Mouse (Mus musculus): ENCODE results near the gene Anks1b. TPM values are rescaled to one million over a fixed set of nuclear protein-coding genes. Genes with fewer than 3 reads are reported as not detected.
"Not testable (repeated sequence)": the region's sequence is repeated elsewhere in the genome, so short reads cannot be mapped to it uniquely, and the experiment has no call there.

Anks1b gene
- total RNA-seq, 2 experiments from 2014 or later: 0.10 to 0.14 TPM

DNA sequence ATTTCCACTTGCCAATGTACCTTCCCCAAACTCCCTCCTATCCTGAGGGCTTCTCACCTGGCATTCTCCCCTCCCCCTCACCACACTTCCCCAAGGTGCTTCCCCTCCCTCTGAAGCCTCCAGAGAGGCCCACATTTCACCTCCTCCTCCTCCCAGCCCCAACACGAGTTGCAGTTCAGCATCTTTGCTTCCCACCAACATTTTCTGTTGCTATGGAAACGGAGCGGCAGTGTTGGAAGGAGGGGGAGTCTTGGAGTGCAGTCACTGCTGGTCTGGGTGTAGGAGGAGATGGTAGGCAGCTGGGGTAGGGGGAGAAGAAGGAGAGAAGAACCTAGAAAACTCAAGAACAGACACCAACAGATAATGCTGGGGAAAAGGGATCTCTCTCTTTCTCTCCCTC, 722.8 kb downstream of the Anks1b start:
- DNase-seq: no peak

DNA sequence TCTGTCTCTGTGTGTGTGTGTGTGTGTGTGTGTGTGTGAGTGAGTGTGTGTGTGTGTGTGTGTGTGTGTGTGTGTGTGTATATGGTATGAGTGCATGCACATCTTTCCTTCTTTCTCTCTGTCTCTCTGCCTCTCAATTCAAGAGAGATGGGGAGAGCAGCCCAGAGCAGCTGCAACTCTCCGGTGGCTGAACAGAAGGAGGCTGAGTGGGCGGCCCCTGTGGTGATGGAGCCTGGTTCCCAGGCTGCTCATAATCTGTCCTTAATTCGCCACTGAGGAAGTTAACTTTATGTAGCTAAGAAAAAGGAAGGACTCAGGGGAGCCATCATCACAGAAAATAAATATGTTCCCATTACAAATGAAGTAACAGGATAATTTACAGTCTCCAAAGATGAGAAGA, 723.3 kb downstream of the Anks1b start:
- no peak for DNase-seq

DNA sequence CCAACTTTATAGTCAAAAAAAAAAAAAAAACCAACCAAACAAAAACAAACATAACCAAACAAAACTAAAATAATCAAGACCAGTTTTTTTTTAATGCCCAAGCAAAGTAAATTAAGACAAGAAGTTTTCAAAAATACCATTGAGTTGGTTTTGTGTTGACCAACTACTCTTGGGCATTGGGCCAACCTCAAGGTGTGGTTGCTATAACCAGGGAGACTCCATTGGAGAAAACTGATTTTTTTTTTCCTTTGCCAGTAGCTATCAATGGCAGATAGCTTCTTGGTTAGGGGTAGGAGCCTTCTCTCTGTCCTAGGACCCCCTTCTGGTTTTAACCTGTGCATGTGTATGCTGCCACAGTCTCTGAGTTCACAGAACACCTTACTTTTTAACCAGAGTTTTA, 725.8 kb downstream of the Anks1b start:
- no peak for DNase-seq

DNA sequence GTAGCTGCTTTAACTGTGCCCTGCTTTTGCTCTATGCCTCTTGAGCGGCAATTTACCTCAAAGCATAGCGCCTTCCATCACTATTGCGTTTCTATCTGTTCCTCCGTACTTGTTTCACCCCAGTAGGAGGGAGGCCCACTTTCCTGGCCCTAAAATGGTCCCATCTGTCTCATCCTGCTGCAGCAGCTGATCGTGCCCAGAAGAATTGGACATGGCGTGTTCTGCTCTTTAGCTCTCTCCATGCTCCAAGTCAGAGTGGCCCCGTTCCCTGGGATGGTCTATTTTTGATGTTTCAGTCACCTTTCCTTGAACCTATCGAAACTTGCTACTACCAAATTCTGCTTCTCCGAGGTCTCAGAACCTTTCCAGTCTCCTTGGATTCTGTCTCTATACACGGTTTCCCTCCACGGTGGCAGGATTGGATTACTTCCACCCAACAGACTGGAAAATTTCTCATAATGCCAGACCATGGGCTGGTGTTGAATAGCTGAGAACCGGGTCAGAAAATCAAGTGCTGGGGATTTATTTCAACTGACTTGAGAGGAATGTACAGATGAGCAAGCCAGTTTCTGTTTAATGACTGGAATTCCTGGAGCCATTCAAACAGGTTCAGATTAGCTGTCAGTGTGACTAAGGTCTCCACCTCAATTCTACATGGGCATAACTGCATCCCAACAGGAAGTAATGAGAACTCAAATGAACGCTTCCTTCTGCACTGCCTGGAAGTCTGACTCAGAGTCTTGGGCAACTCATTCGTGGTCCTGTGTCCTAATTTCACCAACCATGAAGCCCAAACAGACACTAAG, 726.6 kb downstream of the Anks1b start:
- DNase-seq: no peak

DNA sequence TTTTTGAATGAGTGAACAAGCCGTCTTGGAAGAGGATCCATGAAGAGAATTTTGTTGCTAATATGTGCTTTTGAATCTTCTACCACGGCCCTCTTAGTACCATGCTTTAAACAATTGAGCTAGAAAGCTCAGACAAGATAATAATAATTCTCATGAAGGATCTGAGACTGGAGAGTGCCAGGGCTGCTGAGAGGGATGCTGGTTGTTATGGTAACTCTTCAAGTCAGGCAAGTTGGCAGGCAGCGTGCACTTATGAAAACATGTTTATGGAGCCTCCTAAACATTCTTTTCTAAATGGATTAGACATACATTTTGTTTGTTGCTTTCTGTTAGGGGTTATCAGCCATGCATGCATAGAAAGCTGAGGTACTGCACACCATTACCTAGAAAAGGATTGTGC, 734.3 kb downstream of the Anks1b start:
- no peak for DNase-seq

DNA sequence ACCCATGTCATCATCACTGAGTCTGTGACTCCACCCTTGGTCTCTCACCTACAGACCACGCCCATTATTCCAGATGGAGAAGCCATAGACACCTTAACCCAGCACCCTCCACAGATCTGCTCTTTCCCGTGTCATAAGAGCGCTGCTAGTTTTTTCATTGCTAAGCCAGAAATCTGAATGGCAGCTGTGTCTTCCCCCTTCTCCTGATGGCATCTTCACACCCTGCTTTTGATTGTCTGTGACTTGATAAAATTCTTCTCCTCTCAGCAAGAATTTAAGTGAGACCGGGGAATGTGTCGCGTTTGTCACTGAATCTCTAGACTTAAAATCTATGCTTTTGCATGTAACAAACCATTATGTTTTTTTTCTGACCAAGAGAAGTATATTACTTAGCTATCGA, 736.1 kb downstream of the Anks1b start:
- DNase-seq: no peak

DNA sequence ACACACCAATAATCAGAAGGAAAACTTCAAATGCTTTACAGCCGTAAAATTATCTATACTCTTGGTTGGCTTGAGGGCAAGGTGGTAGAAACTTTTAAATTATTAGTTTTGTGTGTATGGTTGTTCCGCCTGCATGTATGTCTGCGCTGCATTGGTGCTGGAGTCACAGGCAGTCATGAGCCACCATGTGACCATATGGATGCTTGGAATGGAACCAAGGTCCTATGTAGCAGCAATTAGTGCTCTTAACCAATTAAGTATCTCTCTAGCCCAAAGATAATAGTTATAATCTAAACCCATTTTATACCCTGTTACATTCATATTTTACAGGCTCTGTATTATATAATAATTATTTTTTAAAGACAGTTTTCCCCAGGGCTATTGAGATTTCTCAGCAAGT, 739.7 kb downstream of the Anks1b start:
- no peak for DNase-seq

DNA sequence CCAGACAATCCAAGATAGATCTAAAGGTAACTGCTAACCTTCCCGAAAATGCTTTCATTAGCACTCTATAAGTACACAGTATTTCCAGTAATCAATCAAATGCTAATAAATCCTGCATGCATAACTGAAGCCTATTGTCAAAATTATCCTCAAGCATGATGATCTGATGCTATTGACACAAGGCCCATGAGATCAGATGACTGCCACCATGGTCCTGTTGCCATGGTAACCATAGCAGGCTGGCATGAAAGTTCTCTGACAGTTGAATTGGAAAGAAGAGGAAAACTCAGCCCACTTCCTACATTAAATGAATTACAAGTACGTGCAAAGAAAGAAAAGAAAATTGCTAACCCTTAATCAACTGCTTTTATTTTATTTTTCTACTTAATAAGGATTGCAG, 741.9 kb downstream of the Anks1b start:
- DNase-seq: no peak

DNA sequence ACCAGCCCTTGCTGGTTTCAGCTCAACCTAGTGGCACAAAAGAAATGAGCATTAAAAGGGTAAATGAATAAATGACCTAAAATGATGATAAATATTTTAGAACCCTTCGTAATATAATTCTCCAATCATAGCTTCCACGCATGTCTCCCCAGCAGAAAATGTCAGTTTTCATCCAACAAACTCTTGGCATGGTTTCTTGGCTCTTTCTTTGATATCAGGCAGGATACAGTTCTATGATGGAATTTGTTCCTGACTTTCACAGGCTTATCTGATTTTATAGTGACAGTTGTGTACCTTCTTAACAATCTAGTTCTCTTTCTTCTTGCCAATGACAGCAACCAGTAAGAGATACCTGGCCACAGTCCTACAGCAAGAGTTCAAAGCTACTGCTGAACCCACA, 743.3 kb downstream of the Anks1b start:
- no peak for DNase-seq

DNA sequence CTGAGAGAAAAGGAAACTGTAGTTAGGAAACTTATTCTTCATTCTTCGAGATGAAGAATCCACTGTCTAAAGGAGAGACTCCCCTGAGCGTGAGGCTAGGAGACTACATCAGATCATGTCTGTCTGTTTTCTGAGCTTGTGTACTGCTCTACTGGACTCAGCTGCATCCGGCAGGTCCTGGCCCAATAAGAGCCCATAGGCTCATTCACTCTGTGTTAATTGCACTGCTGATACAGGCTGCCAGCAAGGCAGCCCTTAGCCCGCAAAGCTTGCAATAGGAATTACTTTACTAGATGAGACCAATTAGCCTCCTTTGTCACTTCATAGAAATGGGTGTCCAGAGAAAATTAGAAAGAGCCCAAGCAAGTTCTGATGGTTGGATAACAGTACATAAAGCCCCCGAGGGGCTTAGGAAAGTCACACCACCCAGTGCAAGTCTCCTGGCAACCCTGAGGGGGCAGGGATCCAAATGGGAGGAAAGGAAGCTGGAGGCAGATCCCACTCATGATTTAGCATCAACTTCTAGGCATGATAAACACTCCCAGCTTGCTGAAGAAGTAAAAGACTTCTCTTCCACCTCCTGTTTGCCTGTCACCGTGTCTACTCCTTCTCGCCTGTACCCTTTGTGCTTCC, 744.5 kb downstream of the Anks1b start:
- no peak for DNase-seq

DNA sequence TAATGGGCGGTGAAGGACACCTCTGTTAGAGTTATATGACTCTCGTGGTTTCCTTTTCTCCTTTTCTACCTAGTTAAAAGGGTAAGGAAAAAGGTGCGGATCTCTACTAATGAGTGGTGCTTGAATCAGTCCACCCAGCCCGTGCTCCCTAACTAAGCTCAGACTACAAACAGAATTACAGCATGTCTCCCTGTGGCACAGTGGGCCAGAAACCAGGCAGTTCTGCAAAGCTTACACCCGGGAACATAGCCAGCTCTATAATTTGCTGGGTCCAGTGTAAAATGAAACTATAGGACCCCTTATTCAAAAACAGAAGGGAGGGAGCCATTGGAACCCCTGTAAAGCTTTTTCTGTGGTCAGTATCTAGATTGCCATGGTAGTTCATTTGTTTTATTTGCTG, 754.2 kb downstream of the Anks1b start:
- DNase-seq: no peak

DNA sequence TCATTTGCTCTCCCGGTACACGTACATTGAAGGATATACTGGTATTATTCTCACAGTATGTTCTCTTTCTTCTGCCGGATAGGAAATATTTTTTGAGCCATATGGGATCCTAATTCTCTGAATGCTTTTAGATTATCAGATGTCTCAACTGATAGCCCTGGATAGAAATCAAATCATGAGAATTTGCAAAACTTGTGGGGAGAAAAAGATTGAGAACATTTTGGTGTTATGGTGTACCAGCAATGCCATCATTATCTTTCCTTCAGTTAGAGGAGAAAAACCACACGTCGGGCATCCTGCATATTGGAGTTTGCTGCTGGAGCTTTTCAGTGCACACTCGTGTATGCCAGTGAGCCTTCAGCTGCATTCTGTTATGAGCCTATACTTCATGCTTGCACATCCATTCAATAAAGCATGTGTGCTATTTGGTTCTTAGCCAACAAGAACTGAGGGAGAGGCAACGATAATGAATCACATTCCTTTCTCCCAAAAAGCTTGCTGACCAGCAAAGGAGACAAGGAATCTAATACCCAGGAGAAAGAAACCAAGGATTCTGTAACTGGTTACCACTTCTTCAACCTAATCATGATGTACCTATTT, 756.9 kb downstream of the Anks1b start:
- no peak for DNase-seq

DNA sequence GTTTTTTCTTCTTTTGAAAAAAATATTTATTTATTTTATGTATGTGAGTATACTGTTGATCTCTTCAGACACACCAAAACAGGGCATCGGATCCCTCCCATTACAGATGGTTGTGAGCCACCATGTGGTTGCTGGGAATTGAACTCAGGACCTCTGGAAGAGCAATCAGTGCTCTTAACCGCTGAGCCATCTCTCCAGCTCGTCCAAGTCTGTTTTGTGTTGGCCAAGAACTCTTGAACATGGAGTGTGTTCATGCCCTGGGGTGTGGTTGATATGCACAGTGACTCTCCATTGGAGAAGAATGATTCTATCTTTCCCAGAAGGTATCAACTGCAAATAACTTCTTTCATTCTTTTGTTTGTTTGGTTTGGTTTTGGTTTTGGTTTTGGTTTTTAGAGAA, 757.5 kb downstream of the Anks1b start:
- not testable (repeated sequence) for DNase-seq

DNA sequence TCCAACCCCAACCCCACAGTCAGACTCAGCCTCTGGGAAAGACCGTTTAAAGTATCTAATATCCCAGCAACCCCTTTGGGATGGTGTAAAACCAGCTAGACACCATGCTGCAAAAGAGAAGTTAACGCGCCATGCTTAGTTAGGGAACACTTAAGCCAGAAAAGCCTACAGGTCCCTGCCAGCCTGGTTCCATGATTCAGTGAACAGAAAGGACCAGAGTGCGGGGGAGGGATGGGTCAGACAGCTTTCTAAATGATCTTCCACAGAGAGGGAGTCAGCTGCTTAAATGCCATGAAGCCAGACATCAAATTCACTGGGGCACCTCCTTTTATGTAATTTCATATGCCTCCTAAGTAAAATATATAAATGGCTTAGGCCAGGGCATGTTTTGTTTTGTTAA, 764.0 kb downstream of the Anks1b start:
- DNase-seq: no peak

DNA sequence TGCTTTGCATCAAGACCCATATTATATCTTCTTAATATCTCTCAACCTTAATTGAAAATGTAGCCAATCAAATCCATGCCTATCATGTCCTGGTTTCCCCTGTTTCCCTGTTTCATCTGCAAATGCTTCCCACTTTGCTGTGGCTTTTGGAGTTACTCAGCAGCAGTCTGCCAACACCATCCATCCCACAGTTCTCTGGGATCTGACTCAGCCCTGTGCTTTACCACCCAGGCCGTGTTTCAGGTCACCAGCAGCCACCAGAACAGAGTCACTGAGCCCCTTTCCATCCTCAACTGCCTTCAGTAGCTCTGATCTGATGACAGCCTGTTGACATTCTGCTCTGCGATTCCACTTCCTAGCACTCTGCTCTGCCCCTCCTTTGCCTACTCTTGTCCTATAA, 776.4 kb downstream of the Anks1b start:
- DNase-seq: no peak

DNA sequence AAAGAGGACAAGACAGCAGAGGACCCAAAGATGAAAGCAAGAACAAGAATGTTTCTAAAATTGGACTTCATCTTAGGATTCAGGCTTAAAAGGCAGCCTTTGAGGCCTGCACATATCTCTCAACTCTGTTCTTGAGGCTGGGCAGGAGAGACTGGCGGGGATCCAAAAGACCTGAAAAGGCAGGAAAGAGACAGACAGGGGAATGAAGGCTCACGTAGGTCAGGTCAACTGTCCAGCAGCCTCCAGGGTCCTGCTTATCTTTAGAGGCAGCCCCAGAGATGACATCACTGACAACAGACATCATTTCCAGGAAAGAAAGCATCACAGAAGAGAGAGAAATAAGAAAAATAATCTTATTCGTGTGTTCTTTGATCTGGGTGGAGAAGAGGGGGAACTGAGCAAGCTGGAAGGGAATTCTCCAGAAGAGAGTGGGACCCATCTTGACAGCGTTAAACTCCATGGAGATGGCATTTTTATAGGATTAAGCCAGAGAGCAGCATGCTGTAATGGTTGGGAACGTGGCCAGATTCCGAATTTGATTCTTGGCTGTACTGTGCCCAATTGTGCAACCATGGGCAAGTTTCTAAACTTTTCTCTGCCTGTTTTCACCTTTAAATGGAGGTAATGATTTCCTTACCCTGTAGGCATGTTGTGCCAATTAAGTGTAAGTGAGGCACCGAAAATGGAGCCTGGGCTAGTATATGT, 784.3 kb downstream of the Anks1b start:
- peak; percentile 30 for DNase-seq

DNA sequence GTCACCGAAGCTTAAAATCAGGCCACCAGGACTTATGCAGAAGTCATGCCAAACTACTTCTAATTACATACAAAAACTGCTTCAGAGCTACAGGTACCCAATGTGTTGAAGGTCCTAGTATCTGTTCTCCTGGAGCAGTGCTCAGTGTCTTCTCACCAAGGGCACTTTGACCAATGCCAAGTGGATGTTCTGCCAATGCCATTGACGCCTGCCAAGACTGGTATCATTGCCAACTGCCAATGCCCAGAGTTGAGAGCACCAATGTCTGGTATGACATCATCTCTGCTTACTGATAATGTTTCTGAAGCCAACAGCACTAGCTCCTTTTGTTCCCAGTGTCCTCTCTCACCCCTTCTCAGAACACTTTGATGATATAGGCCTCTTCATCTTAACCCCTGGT, 793.4 kb downstream of the Anks1b start:
- DNase-seq: peak; percentile 75

DNA sequence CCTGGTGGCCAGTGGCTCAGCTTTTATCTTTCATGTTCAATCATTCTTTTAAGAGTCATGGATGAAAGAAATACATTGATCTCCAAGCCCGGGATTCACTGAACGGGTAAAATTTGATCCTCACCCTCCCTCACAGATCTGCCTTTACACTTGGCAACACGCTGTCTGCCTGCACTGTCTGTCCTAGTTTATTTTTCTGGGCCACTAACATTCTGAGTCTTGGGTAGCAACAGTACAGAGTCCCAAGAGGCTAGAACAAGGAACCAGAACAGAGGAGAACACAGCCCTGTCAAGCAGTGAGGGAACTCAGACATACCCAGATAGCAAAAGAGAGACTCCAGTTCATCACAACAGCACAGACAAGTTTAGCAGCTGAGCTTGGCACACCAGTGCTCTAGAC, 797.0 kb downstream of the Anks1b start:
- DNase-seq: no peak

DNA sequence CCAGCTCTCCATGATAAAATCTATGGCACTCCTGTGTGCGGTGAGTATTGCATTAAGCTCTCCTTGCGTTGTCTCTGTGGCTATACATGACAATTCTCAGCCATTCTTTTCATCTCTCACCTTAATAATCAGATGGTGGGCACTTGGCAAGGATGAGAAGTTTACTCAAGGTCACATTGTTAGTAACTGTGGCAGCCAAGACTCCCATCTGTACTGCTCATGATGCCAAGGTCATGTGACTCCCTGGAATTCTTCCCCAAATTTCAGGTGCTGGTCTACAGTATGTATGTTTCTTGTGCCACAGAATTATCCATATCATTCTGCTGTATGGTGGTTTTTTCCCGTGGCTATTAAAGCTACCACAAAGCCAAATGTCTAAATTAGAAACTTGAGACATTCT, 798.8 kb downstream of the Anks1b start:
- no peak for DNase-seq

DNA sequence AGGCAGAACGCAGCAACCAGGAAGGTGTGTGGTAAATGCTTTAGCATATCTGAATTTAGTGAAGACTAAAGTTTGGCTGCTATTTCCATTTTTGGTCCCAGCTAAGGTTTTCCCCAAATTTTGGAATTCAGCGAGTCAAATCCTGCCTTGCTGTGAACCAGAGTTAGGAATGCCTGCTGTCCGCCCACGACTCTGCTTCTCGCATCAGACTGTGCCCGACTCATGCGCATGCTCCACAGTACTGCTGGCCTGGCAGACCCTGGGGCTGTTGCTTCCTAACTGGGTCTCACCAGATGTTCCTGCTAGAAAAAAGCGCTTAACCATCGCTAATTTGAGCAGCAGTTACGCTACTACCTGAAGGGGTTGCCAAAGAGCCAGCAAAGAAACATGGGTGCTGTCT, 801.1 kb downstream of the Anks1b start:
- DNase-seq: no peak

DNA sequence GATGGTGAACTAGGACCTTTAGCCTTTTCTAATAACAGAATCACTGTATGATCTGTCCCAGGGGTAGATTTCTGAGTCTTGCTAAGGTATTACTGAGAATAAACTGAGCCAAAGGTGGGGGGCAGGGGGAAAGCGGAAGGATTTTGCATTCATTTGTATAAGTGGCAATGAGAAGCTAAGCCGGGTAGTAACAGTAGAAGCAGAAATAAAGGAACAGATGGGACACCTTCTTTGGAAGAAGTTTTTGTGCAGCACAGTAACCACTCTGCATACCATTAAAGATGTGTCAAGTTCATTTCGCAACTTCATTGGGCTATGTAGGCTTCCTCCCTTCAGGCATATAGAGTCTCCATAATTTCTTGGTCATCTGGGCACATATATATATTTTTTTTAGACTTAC, 804.1 kb downstream of the Anks1b start:
- DNase-seq: no peak

DNA sequence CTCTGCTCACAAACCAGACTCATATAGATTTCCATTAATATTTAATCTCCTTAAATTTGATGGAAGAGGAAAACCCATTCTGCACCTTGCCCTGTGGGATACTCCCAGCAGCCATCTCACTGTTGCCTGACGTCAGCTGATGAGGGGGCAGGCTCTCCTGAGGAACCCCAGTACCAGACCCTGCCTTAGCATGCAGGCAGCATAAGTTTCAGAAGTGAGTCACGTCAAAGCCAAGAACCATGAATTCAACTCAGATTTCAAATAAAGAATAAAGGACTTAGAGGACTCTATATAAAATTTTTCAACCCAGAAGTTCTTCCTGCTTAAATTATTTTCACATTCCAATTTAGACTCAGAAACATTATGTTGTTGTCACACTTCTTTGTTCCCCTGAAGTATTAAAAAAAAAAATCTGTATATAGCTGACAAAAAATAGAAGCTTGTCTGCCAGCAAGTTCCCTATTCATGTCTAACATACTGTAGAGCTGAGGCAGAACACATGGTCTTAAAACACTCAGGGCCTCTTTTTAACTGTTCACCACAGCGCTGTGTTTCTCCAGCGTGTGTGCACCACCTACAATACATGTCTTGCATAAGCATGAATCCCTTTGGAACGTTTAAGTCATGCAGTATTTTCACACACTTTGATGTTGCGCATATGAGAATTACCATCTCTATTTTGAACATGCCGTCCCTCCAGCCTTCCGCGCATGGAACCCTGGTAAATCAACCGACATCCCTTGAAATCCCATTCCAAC, 806.6 kb downstream of the Anks1b start:
- no peak for DNase-seq

DNA sequence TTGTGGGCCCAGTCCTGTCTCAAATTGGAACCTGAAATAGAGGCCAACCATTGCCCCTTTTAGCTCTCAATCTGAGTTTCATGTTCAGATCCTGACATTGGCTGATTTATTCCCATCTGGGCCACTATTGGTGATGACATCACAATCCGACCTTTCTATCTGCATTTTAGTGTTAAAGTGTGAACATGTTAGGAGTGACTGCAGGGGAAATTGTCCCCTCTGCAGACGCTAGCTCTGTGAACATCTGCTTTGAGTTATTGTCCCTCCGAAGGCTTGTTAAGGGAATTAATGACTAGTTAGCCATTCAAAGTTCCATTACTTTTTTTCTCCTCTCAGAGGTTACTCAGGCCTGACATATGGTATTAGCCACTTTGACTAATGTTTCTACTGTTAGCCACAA, 810.5 kb downstream of the Anks1b start:
- no peak for DNase-seq
